Mouse (Mus musculus) liver, postnatal 0 days (tissue): ENCODE measurements at regions not wholly inside any gene's neighbourhood (a gene's known extent, or its start where the extent isn't known, plus 50 kb on each side); places are given as distances from the start of the nearest gene placed in this dataset.

Experiments
- CTCF ChIP-seq: sonication (generic); IDR thresholded peaks from 2 replicates; pipeline ENCODE4 v1.5.1; 2016; ENCODE audit warnings: antibody characterized with exemption, low read depth
- EP300 ChIP-seq: IDR thresholded peaks from 2 replicates; pipeline ENCODE4 v1.6.1; 2016; ENCODE audit warnings: antibody characterized with exemption, low read depth, mild to moderate bottlenecking

DNA sequence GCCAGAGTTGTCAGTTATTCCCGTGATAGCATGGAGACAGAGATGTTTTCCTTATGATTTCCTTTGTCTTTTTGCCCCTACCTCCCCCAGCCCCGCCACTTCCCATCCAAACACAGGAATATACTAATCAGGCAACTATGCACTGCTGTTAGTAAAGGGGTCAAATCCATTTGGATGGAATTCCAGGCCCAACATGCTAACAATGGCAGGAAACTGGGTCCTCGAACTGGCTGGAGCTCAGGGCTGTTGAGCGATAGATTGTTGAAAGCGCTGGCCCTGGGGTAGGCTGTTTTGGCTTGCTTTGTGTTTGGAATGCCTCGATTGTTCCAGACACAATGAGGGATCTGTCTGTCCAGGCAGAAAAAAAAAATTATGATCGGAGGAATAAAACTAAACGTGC, 97.9 kb downstream of the Tmem170b start:
- TF ChIP-seq CTCF: no peak
- no peak for TF ChIP-seq EP300
